Mouse (Mus musculus): ENCODE measurements around the gene Gbgt1. TPM values are rescaled to one million over a fixed set of nuclear protein-coding genes. Genes with fewer than 3 reads are reported as not detected.

Gene Gbgt1
- total RNA-seq, 2 experiments from 2014 or later: 1.8 to 2.2 TPM

DNA sequence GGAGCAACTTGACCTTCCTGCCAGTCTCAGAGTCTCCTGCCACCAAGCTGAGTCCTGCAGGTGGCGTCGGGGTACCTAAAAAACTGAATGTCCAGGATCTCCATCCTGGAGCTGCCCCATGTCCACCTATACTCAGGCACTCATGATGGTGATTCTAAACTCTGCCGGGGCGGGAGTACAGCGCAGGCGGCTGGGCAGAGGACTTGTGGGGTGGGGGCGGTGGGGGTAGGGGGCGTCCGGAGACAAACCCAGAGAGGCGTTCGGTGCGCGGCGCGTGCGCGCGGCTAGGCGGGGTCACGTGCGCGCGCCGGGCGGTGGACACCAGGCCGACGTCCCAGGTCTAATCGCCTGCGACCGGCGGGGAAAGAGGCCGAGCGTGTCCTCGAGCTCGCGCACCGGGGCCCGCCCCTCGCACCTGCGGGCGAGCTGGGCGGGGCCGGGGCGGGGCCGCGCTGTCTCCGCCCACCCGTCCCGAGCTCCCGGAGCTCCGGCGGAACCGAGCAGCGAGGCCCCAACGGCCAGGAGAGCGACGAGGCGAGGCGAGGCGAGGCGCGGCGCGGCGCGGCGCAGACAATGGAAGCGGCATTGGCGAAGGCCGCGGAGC, 16.2 kb downstream of the Gbgt1 start, which contains the start of gene Ralgds:
Gene Ralgds (plus strand): TSS at position 328 of the 604 bp plus-strand sequence.
- peak; percentile 53 for TF ChIP-seq CTCF (conservative IDR thresholded peaks at IDR 0.05)
- Histone ChIP-seq H3K4me3 (peak within 1 kb of the TSS; percentile 76), H3K27ac (peak within 1 kb of the TSS; percentile 78)
- DNase-seq (ENCODE audit: low spot score in 2 of 2): peak in 1 of 2 experiments; percentile 50

DNA sequence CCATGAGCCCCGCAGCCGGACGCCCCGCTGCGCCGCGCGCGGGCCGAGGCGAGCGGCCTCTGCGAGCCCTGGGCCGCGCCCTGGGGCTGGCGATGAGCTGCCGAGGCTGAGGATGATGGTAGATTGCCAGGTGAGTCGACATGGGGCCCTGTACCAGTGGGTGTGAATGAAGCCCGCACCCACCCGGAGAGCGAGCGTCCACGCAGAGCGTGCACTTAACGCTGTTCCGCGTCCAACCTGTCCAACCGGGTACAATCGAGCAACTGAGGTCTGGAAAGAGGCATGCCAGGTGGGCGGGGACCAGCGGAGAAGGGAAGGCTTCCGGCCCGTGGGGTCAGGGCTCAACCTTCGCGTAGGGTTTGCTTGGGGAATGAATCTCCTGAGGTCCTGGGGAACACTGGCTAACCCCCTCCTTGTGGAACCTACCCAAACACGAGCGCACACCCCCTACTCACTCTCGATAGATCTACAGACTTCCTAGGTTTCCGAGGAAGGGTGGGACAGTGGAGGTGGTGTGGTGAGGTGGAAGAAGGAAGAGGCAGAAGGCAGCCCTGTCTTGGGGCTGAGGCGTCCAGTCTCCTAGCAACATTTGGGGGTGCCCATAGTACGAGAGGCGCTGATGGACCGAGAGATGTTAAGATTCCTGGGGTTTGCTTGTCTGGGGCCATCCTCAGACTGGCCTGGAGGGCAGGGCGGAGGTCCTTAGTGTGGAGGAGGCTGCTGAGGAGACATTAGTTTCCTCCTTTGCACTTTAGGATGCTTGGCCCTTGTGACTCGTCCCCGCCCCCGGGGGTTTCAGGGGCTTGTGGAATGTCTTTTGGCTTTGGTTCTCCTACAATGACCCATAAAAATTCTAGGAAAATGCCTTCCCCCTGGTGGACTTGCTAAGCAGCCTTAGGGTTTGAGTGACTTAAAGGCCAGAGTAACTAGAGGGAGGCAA, 17.0 kb downstream of the Gbgt1 start:
- H3K27ac ChIP-seq: peak overlapping the region; percentile 78
- DNase-seq (ENCODE audit: low spot score in 2 of 2): no peak
- H3K4me3 ChIP-seq: peak overlapping the region; percentile 76
- no peak for TF ChIP-seq CTCF (conservative IDR thresholded peaks at IDR 0.05)

DNA sequence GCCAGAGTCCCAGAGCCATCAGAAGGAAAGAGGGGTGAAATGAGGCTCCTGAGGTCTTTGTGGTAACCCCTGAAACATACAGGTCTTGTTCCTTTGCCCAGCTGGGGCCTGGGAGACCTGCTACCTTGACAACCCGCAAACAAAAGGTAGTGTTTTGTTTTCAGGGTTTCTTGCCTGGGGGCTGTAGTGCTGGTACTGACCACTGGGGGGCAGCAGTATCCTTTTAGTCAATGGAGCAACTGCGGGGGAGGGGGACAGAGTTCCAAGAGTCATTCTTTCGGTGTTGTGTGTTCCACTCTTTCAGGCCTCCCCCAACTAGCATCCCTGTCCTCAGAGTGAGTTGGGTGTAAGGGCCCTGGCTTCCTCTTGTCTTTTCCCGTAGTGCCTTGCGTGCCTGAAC, 17.8 kb downstream of the Gbgt1 start:
- peak; percentile 80 to 92 for DNase-seq (ENCODE audit: low spot score in 2 of 2)
- H3K27ac ChIP-seq: peak overlapping the region; percentile 78; the same call in 1 of the 2 replicates
- peak overlapping the region; percentile 76 for H3K4me3 ChIP-seq
- peak; percentile 87 for TF ChIP-seq CTCF (conservative IDR thresholded peaks at IDR 0.05)

DNA sequence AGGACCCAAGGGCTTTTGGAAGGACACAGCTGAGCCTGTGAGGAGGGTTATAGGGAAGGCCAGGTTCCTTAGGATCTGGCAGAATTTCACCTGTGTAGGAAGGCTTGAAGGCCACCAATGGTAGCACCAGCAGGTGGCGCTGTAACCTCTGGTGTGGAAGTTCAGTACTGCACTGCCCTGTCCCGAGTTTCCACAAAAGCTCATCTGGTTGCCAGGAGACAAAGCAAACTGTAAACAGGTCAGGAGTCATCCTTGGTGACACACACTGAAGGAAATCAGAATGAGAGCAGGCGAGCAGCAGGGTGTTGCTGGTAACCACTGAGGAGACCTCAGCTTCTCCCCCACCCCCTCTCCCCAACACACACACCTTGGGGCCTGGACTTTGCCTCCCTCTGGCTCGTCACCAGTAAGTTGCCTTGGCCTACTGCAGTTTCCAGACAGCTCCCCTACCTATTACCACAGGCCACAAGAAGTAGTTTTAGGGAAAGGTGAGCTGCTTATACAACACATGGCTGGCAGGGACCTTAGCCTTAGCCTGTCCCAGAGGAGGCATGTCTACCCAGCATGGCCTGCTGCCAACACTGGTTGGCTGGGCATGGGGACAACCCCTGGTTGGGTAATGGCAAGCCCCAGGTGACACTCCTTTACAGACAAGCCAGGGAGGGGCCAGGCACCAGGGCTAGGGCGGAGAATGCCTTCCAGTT, 20.7 kb downstream of the Gbgt1 start:
- H3K27ac ChIP-seq: peak overlapping the region; percentile 82

DNA sequence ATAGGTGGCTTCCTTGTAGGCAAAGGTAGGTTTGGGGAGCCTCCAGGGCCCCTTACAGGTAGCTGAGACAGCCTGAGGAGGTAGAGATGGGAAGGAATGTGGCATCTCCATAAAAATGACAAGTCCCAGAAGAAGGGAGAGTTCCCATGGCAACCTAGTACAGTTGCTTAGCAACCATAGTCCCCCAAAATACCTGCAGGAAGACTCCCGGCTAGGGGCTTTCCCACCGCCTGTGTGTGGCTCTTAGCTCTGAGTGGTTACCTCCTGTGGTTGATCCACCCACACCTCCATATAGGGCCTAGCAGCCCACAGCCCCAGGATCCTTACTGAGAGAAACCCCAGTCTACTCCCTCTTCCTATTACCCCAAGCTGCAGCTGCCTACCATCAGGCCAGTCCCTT, 21.5 kb downstream of the Gbgt1 start:
- DNase-seq (ENCODE audit: low spot score in 2 of 2): no peak
- Histone ChIP-seq H3K4me3 (no peak overlapping the region), H3K27ac (peak overlapping the region; percentile 82)
- TF ChIP-seq CTCF (conservative IDR thresholded peaks at IDR 0.05): no peak

More for the DNA sequence above, 20.7 kb downstream of the Gbgt1 start:
- DNase-seq (ENCODE audit: low spot score in 2 of 2): peak in 1 of 2 experiments; percentile 72
- TF ChIP-seq CTCF (conservative IDR thresholded peaks at IDR 0.05): peak; percentile 90
- no peak overlapping the region for H3K4me3 ChIP-seq

DNA sequence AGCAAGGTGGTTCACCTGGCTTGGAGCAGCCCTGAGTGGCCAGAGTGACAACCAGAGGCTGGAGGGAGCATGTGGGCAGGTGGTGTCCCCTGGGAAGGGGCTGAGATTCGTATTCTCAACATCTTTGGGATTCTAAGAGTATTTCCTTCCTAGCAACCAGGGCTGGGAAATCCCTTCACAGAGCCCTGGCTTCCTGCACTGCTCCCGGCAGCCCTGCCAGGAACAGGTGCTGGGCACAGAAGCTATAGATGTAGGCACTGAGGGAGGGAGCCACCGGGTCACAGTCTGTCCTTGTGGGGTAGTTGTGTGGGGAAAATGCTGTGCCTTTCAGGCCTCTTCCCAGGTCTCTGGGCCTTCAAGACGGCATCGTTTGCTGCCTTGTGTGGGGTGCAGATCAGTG, 23.9 kb downstream of the Gbgt1 start:
- no peak for TF ChIP-seq CTCF (conservative IDR thresholded peaks at IDR 0.05)
- Histone ChIP-seq H3K27ac (peak overlapping the region; percentile 86), H3K4me3 (no peak overlapping the region)
- DNase-seq (ENCODE audit: low spot score in 2 of 2): no peak

DNA sequence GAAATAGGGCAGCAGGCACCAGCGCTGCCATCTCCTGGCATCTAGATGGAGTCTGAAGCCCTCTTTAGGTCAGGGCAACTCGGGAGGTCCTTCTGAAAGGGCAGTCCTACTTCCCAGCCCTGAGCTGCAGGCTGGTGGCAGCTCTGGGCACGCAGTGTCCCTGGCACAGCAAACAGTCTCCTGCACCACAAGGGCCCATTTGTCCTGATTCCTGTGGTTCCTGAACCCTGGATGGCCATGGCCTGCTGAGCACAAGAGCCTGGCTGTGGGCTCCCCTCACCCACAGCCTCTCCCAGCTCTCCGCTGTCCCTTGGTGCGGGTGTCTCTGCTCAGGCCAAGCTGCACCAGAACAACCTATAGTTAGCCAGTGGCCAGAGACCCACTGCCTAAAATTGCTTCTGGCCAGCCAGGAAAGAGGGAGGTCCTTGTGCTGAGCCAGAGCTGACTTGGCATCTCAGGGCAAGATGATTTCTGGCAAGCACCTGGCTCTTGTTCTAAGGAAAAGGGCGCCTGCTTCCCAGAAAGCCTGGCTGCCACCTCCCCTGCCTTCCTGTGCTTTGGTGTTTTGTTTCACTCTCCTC, 25.0 kb downstream of the Gbgt1 start:
- H3K4me3 ChIP-seq: no peak overlapping the region
- peak overlapping the region; percentile 86 for H3K27ac ChIP-seq
- TF ChIP-seq CTCF (conservative IDR thresholded peaks at IDR 0.05): peak; percentile 37
- peak; percentile 49 to 77 for DNase-seq (ENCODE audit: low spot score in 2 of 2)

DNA sequence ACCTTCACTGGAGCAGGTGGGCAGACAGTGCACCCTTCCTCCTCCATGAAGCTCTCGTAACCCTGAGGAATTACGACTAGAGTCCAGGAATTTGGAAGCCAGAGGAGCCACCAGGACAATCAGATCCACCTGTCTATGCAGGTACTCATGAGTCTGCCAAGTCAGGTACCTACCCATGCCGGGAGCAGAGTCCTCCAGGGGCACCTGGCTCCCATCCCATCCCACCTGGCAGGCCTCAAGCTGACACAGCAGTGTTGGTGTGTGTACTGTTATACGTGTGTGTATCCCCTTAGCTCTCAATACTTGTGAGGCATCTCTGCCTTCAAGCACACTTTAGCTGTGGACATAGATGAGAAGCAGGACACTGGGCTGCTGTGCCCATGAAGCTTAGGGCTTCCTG, 25.5 kb downstream of the Gbgt1 start:
- Histone ChIP-seq H3K27ac (peak overlapping the region; percentile 86), H3K4me3 (no peak overlapping the region)
- no peak for DNase-seq (ENCODE audit: low spot score in 2 of 2)
- TF ChIP-seq CTCF (conservative IDR thresholded peaks at IDR 0.05): no peak

DNA sequence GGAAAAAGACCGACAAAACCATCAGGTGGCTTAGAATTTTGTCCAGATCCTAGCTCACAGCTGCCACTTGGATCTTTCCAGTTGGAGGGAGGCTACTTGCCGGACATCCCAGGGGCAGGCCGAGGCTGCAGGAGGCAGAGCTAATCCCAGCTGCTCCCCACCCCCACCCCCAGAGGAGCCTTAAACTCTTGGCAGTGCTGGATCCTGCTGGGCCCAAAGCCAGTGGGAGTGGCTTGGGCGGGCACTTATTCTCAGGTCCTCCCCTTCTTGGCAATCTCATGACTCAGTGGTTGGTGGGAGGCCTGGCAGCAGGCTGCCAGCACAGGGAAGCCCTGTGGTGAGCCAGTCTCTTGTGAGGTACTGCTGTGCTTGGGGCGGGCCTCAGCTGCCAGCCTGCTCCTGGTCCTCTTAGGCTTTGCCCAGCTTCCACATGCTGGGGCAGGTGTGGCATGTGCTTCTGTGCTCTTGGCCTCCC, 27.0 kb downstream of the Gbgt1 start:
- TF ChIP-seq CTCF (conservative IDR thresholded peaks at IDR 0.05): no peak
- H3K27ac ChIP-seq: peak overlapping the region; percentile 86
- no peak overlapping the region for H3K4me3 ChIP-seq
- peak; percentile 90 to 92 for DNase-seq (ENCODE audit: low spot score in 2 of 2)

DNA sequence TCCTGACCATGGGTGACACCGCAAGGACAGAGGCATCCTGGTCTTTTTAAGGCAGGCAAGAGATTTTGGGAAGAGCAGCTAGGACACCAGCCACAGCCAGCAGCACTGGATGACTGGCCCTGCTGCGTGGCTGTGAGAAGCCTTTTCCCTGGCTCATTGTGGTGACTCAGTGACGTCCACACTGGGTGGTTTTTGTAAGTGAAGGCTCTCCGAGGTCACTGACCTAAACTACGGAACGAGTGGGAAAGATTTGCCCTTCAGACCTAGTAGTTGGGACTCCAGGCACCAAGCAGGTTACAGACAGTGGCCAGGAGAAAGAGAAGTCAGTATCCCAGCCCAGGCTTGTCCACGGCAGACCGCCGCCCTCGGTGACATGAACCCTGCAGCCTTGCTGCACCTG, 27.7 kb downstream of the Gbgt1 start:
- peak overlapping the region; percentile 86 for H3K27ac ChIP-seq
- DNase-seq (ENCODE audit: low spot score in 2 of 2): no peak
- TF ChIP-seq CTCF (conservative IDR thresholded peaks at IDR 0.05): no peak
- no peak overlapping the region for H3K4me3 ChIP-seq

DNA sequence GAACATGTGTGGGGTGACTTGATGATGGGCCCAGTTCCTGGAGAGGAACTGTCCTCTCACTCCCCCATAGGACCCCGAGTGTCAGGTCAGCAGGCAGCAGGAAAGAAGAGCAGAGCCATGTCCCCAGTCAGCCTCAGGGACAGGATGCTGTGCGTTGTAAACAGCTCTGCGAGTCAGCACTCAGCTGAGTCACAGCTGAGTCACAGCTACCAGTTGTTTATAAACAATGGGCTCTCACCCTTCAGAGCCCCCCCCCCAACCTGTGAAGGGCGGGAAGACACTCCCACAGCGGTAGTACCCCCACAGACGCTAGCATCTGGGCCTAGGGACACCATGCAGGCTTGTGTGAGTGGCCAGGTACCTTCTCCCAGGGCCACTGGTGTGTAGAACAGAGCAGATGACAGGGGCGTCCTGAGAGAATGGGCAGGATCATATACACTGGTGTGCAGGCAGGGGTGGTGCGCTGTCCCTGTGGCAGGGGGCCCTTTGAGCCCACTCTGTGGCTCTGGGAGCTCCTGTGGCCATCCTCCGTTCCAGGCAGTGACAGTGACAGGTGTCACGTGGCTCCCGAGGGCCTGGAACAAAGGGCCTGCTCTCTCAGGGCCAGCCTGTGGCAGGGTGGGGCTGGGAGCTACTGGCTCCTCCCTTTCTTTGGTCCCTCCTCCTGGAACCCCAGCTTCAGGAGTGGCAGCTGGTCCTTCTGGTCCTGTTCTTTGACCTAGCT, 28.7 kb downstream of the Gbgt1 start:
- Histone ChIP-seq H3K27ac (peak overlapping the region; percentile 86), H3K4me3 (no peak overlapping the region)
- TF ChIP-seq CTCF (conservative IDR thresholded peaks at IDR 0.05): no peak
- DNase-seq (ENCODE audit: low spot score in 2 of 2): peak in 1 of 2 experiments; percentile 71

All from layer of hippocampus, adult 2 months (tissue).